Mouse (Mus musculus): ENCODE data around the gene Hlf. TPM values are rescaled to one million over a fixed set of nuclear protein-coding genes. Genes with fewer than 3 reads are reported as not detected.

The Hlf gene
- total RNA-seq (2023; ENCODE audit: inconsistent age): 0.19 TPM in 1 of 4 replicates, not detected in the others

DNA sequence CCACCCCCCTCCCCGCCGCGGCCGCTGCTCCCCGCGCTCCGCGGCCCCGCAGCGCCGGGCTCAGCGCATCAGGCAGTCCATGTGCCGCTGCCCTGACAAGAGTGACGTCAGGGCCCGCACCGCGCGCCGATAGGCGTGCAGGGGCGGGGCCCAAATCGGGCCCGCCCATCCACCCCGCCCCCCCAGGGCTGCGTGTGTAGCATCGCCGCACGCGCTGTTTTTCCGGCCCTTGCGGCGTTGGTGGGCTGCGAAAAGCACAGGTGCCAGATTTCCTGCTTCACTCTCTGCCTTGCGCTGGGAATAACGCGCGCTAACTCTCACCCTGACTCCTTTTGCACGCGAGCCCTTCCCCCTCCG, at the start of gene Hlf:
TSS of gene Hlf (minus strand) at position 79 of the 357 bp plus-strand sequence.

Other genes starting within 250 kb of the Hlf start
- gene Gm45716, start 203.2 kb downstream of the Hlf start, total RNA-seq (2023; ENCODE audit: inconsistent age): 1.5 to 2.1 TPM (median 2.0 TPM) in 4 replicates
- 9.9 to 17.0 TPM (median 10.9 TPM) in 4 replicates for gene Mmd, start 141.4 kb downstream of the Hlf start, total RNA-seq (2023; ENCODE audit: inconsistent age)
- gene Stxbp4, start 247.2 kb upstream of the Hlf start, total RNA-seq (2023; ENCODE audit: inconsistent age): 4.8 to 5.7 TPM (median 5.5 TPM) in 4 replicates
- 14.9 to 19.6 TPM (median 16.9 TPM) in 4 replicates for gene Cox11, start 247.3 kb upstream of the Hlf start, total RNA-seq (2023; ENCODE audit: inconsistent age)

Measured in B cell, adult (primary cell).